Mouse (Mus musculus) testis, adult 2 months (tissue): ENCODE results near the gene Zscan12.

Experiments used
- CTCF ChIP-seq: fragments of 200-500 bp; IDR thresholded peaks from 2 replicates; pipeline ENCODE4 v1.5.1; 2012; ENCODE audit warnings: low read depth, mild to moderate bottlenecking, inconsistent platforms, low read length, moderate library complexity; ENCODE audit not compliant: control insufficient read depth, insufficient read depth, insufficient replicate concordance
- POLR2A ChIP-seq: fragments of 200-500 bp; IDR thresholded peaks from 2 replicates; pipeline ENCODE4 v1.6.1; 2012; ENCODE audit warnings: low read depth, mild to moderate bottlenecking, inconsistent platforms, low read length, moderate library complexity; ENCODE audit not compliant: control insufficient read depth

- TF ChIP-seq CTCF = no peak
- no peak for TF ChIP-seq POLR2A
Observed at GRCm38 (mm10) chr13:21415266-21415665, 52.6 kb downstream of the Zscan12 start.
